Comparison of ENCODE assay signal across 37 mouse cellular contexts in the genomic region with DNA sequence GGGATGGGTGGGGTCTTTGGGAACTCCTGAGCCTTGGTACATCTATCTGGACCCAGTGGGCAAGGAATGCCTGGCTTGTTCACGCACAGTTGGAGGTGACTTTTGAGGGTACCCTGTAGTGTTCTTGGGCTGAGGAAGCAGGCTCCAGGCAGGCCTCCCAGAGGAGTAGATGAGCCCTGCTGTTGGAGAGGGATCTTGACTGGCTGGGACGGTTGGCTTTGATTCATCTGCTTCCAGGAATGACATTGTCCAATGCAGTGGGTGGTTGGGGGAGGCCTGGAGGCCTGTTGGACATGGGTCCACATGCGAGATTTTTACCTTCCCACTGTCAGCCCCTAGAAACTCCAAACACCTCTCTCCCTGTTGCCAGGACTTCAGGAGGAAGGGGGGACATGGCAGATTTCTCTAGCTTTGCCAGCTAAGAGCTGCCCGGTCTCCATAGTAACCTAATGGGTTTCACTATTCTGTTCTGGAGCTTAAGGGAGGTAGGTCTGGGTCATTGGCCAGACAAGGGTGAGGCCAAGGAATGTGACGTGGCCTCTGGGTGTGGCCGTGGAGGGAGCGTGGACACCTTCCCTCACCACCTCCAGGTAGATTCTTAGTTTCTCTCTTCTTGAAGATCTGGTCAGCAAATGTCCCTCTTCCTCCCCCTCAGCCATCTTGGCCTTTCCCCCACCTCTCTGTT. TPM values are rescaled to one million over a fixed set of nuclear protein-coding genes. Genes with fewer than 3 reads are reported as not detected.
DNase-seq lines count a peak whose midpoint lies in the region; ATAC-seq and TF ChIP-seq lines count a peak whose summit lies in the region.
"Had no signal": no experiment of that assay in that cellular context is flagged by ENCODE, and none has a peak within 500 bp of the region (broad histone marks: within the 10 kb centered on the region; RNA-seq: fewer than 3 reads in every experiment).

No protein-coding gene starts in this region.

- 0 out of 2 replicates have a peak overlapping the region, but pooled peaks have one; percentile 21 for H3K27ac ChIP-seq in heart, embryonic 13.5 days (replicated peaks)
- H3K27ac ChIP-seq in heart, embryonic 12.5 days (ENCODE audit: poor library complexity, severe bottlenecking), result no peak overlapping the region
- H3K27ac ChIP-seq in kidney, embryonic 14.5 days (ENCODE audit: low read depth, low read length), result no peak overlapping the region
- H3K27ac ChIP-seq in liver, postnatal 0 days (ENCODE audit: low read depth), result peak overlapping the region; percentile 18; the same call in 1 of the 2 replicates
- H3K27ac ChIP-seq: hindbrain, embryonic 10.5 days; hindbrain, postnatal 0 days; intestine, embryonic 15.5 days had no signal

- H3K4me2 ChIP-seq in heart, embryonic 13.5 days, result no peak overlapping the region
- H3K4me2 ChIP-seq in heart, embryonic 12.5 days, result no peak overlapping the region
- no peak overlapping the region for H3K4me2 ChIP-seq in kidney, embryonic 14.5 days (replicated peaks; ENCODE audit: low read depth, low read length)
- no peak overlapping the region for H3K4me2 ChIP-seq in liver, postnatal 0 days (ENCODE audit: low read depth, low read length)
- H3K4me2 ChIP-seq: heart, embryonic 11.5 days; intestine, embryonic 15.5 days; liver, embryonic 11.5 days; midbrain, embryonic 11.5 days had no signal

- no peaks in the 10 kb centered on the region; the same call in 1 of the 2 replicates for H3K36me3 ChIP-seq in heart, embryonic 13.5 days
- no peaks in the 10 kb centered on the region for H3K36me3 ChIP-seq in heart, embryonic 12.5 days
- H3K36me3 ChIP-seq in kidney, embryonic 14.5 days (ENCODE audit: control insufficient read depth, insufficient read depth, low read length), result peaks cover 4% of the 10 kb centered on the region; the same call in 1 of the 2 replicates
- peaks cover 6% of the 10 kb centered on the region; the same call in 1 of the 2 replicates for H3K36me3 ChIP-seq in liver, postnatal 0 days (replicated peaks; ENCODE audit: insufficient read depth, low read length)
- H3K36me3 ChIP-seq: intestine, embryonic 15.5 days had no signal

- no peak for TF ChIP-seq CTCF in liver, postnatal 0 days (IDR thresholded peaks at IDR 0.05; ENCODE audit: low read depth)

- H3K9me3 ChIP-seq in heart, embryonic 13.5 days, result no peaks in the 10 kb centered on the region
- no peaks in the 10 kb centered on the region for H3K9me3 ChIP-seq in heart, embryonic 12.5 days (replicated peaks)
- H3K9me3 ChIP-seq in kidney, embryonic 14.5 days (ENCODE audit: control insufficient read depth, low read length), result no peaks in the 10 kb centered on the region
- H3K9me3 ChIP-seq in liver, postnatal 0 days (ENCODE audit: low read length), result no peaks in the 10 kb centered on the region
- H3K9me3 ChIP-seq: hindbrain, embryonic 10.5 days; intestine, embryonic 15.5 days had no signal

- no peak overlapping the region for H3K9ac ChIP-seq in heart, embryonic 13.5 days
- no peak overlapping the region for H3K9ac ChIP-seq in heart, embryonic 12.5 days
- no peak overlapping the region for H3K9ac ChIP-seq in kidney, embryonic 14.5 days (ENCODE audit: low read depth, low read length)
- H3K9ac ChIP-seq in liver, postnatal 0 days (replicated peaks), result no peak overlapping the region; the same call in 1 of the 2 replicates
- H3K9ac ChIP-seq: intestine, embryonic 15.5 days had no signal

- peaks cover 9% of the 10 kb centered on the region for H3K27me3 ChIP-seq in heart, embryonic 13.5 days (replicated peaks)
- peaks cover 7% of the 10 kb centered on the region; the same call in 1 of the 2 replicates for H3K27me3 ChIP-seq in heart, embryonic 12.5 days (replicated peaks)
- no peaks in the 10 kb centered on the region for H3K27me3 ChIP-seq in kidney, embryonic 14.5 days (ENCODE audit: control insufficient read depth, insufficient read depth, low read length)
- no peaks in the 10 kb centered on the region for H3K27me3 ChIP-seq in liver, postnatal 0 days (ENCODE audit: insufficient read depth, low read length)
- H3K27me3 ChIP-seq: Patski had no signal

- H3K4me1 ChIP-seq in heart, embryonic 13.5 days, result peaks cover 10% of the 10 kb centered on the region
- peaks cover 15% of the 10 kb centered on the region; the same call in 1 of the 2 replicates for H3K4me1 ChIP-seq in heart, embryonic 12.5 days (replicated peaks)
- H3K4me1 ChIP-seq in kidney, embryonic 14.5 days (ENCODE audit: control insufficient read depth, insufficient read depth, low read length), result peaks cover 2% of the 10 kb centered on the region; the same call in 1 of the 2 replicates
- H3K4me1 ChIP-seq in liver, postnatal 0 days (ENCODE audit: insufficient read depth), result peaks cover 10% of the 10 kb centered on the region
- H3K4me1 ChIP-seq: hindbrain, embryonic 10.5 days; intestine, embryonic 15.5 days had no signal

- ATAC-seq in heart, embryonic 13.5 days (ENCODE audit: extremely low read depth, insufficient number of reproducible peaks, low FRiP score, low TSS enrichment), result no peak
- no peak for ATAC-seq in heart, embryonic 12.5 days (ENCODE audit: insufficient number of reproducible peaks, low FRiP score)
- ATAC-seq in kidney, embryonic 14.5 days (ENCODE audit: low FRiP score, low TSS enrichment), result no peak
- peak; percentile 15; the same call in 1 of the 2 replicates for ATAC-seq in liver, postnatal 0 days
- ATAC-seq: forebrain, embryonic 14.5 days; hindbrain, postnatal 0 days; intestine, embryonic 15.5 days; midbrain, embryonic 16.5 days; Patski had no signal

- no peak for TF ChIP-seq EP300 in liver, postnatal 0 days (IDR thresholded peaks at IDR 0.05; ENCODE audit: low read depth)

- H3K4me3 ChIP-seq in heart, embryonic 13.5 days, result no peak overlapping the region
- no peak overlapping the region for H3K4me3 ChIP-seq in heart, embryonic 12.5 days
- H3K4me3 ChIP-seq in kidney, embryonic 14.5 days (ENCODE audit: low read length), result no peak overlapping the region
- no peak overlapping the region for H3K4me3 ChIP-seq in liver, postnatal 0 days (ENCODE audit: low read depth, low read length)
- H3K4me3 ChIP-seq: hindbrain, embryonic 10.5 days; intestine, embryonic 15.5 days had no signal

- 73% methylated on average over 7 of the region's 7 CpGs for WGBS in heart, embryonic 13.5 days
- 83% methylated on average over 7 of the region's 7 CpGs for WGBS in heart, embryonic 12.5 days
- WGBS in kidney, embryonic 14.5 days, result 93% methylated on average over 7 of the region's 7 CpGs
- WGBS in liver, postnatal 0 days (ENCODE audit: insufficient replicate concordance), result 72% methylated on average over 7 of the region's 7 CpGs

- DNase-seq in kidney, adult 9 months, result peak; percentile 50
- DNase-seq in liver, postnatal 0 days, result no peak
- no peak for DNase-seq in liver
- no peak for DNase-seq in gastrocnemius, adult 18-20 months (ENCODE audit: low spot score)
- DNase-seq: cerebellum, adult 8-10 months; cerebellum, postnatal 25 days; gastrocnemius, postnatal 25 days; heart, postnatal 10 days; layer of hippocampus, postnatal 36 days; lung, postnatal 36 days; right cerebral cortex, postnatal 25 days; spleen, adult 18-20 months; thymus, adult 2 months; thymus, postnatal 36 days had no signal

RNA-seq across cellular contexts. Expression of gene Aldh4a1, which starts 9.0 kb away (rescaled TPM):
- 18.8 and 23.2 TPM in 2 replicates for polyA plus RNA-seq in heart, embryonic 13.5 days (2015; fragmentation: Nextera tagmentation; extraction: Ambion mirVana)
- polyA plus RNA-seq in heart, embryonic 12.5 days (2016; fragmentation: Nextera tagmentation; extraction: Ambion mirVana), result 22.7 and 23.2 TPM in 2 replicates
- polyA plus RNA-seq in kidney, embryonic 14.5 days (2014; fragmentation: Nextera tagmentation; extraction: Ambion mirVana), result 31.3 and 37.3 TPM in 2 replicates
- polyA plus RNA-seq in liver, postnatal 0 days (2015; fragmentation: Nextera tagmentation; extraction: Ambion mirVana), result 81.2 and 86.3 TPM in 2 replicates
- total RNA-seq in gastrocnemius, adult 18-20 months (2021), result 10 to 100 TPM; 57.6 to 64.8 TPM

RNA-seq across cellular contexts. Expression of gene Tas1r2, which starts 21.6 kb away (rescaled TPM):
- polyA plus RNA-seq in heart, embryonic 13.5 days (2015; fragmentation: Nextera tagmentation; extraction: Ambion mirVana), result not detected in 2 replicates
- 0.05 TPM in 1 of 2 replicates, not detected in the other for polyA plus RNA-seq in heart, embryonic 12.5 days (2016; fragmentation: Nextera tagmentation; extraction: Ambion mirVana)
- polyA plus RNA-seq in kidney, embryonic 14.5 days (2014; fragmentation: Nextera tagmentation; extraction: Ambion mirVana), result not detected in 2 replicates
- polyA plus RNA-seq in liver, postnatal 0 days (2015; fragmentation: Nextera tagmentation; extraction: Ambion mirVana), result not detected in 2 replicates
- total RNA-seq in gastrocnemius, adult 18-20 months (2021), result not detected
- total RNA-seq: adrenal gland, postnatal 10 days; gastrocnemius, postnatal 25 days; heart, adult 18-20 months; heart, postnatal 10 days; hindbrain, postnatal 0 days; layer of hippocampus, adult 8-10 months; layer of hippocampus, postnatal 36 days; left cerebral cortex, postnatal 10 days; megakaryocyte, adult 5-6 weeks; MEL had no signal
- polyA plus RNA-seq: embryonic facial prominence, embryonic 11.5 days; forebrain, embryonic 14.5 days; heart, embryonic 11.5 days; hindbrain, embryonic 10.5 days; hindbrain, postnatal 0 days; intestine, embryonic 15.5 days; limb, embryonic 11.5 days; liver, embryonic 11.5 days; midbrain, embryonic 11.5 days; midbrain, embryonic 16.5 days; neural tube, embryonic 11.5 days; stomach, embryonic 16.5 days had no signal

RNA-seq across cellular contexts. Expression of gene Gm21969, which starts 28.7 kb away (rescaled TPM):
- polyA plus RNA-seq in heart, embryonic 13.5 days (2015; fragmentation: Nextera tagmentation; extraction: Ambion mirVana), result not detected in 2 replicates
- polyA plus RNA-seq in heart, embryonic 12.5 days (2016; fragmentation: Nextera tagmentation; extraction: Ambion mirVana), result not detected in 2 replicates
- not detected in 2 replicates for polyA plus RNA-seq in kidney, embryonic 14.5 days (2014; fragmentation: Nextera tagmentation; extraction: Ambion mirVana)
- 0.04 TPM in 1 of 2 replicates, not detected in the other for polyA plus RNA-seq in liver, postnatal 0 days (2015; fragmentation: Nextera tagmentation; extraction: Ambion mirVana)
- not detected for total RNA-seq in gastrocnemius, adult 18-20 months (2021)
- total RNA-seq: adrenal gland, postnatal 10 days; heart, adult 18-20 months; heart, postnatal 10 days; hindbrain, postnatal 0 days; layer of hippocampus, adult 8-10 months; layer of hippocampus, postnatal 36 days; left cerebral cortex, postnatal 10 days; megakaryocyte, adult 5-6 weeks; MEL; neutrophil, adult 5-6 weeks had no signal
- polyA plus RNA-seq: embryonic facial prominence, embryonic 11.5 days; forebrain, embryonic 14.5 days; heart, embryonic 11.5 days; hindbrain, embryonic 10.5 days; hindbrain, postnatal 0 days; intestine, embryonic 15.5 days; limb, embryonic 11.5 days; liver, embryonic 11.5 days; midbrain, embryonic 11.5 days; midbrain, embryonic 16.5 days; neural tube, embryonic 11.5 days; Patski; stomach, embryonic 16.5 days; thymus, adult 2 months had no signal

Comparison
In these comparisons a context has a peak if more than half of its experiments do, and no peak if none do; other contexts are left out.
1. H3K27ac ChIP-seq: peak in heart, embryonic 13.5 days (single experiment) and liver, postnatal 0 days (single experiment); none in heart, embryonic 12.5 days (single experiment) and kidney, embryonic 14.5 days (single experiment).